Mouse (Mus musculus): ENCODE measurements around the gene Lin7a. TPM values are rescaled to one million over a fixed set of nuclear protein-coding genes. Genes with fewer than 3 reads are reported as not detected.

Lin7a gene
- polyA plus RNA-seq, 1 experiment, result not detected

GRCm38 (mm10) chr10:107236211-107236610 lies 35.3 kb upstream of the Lin7a start:
- no peaks in the 10 kb centered on the region for H3K36me3 ChIP-seq (ENCODE audit: control insufficient read depth, insufficient read depth, low read length)
- no peaks in the 10 kb centered on the region for H3K27me3 ChIP-seq (ENCODE audit: control insufficient read depth, insufficient read depth, low read length)
- H3K27ac ChIP-seq (ENCODE audit: insufficient read depth, low read length), result no peak overlapping the region
- TF ChIP-seq CTCF (IDR thresholded peaks at IDR 0.05; ENCODE audit: extremely low read depth, insufficient read depth, insufficient read length, insufficient replicate concordance), result no peak
- TF ChIP-seq POLR2A (IDR thresholded peaks at IDR 0.05; ENCODE audit: low read depth, low read length), result no peak
- 86% methylated on average over 4 of the region's 4 CpGs for WGBS
- no peak for DNase-seq (ENCODE audit: low read depth in 1 of 2, low spot score in 2 of 2)
- no peaks in the 10 kb centered on the region for H3K4me1 ChIP-seq (ENCODE audit: control insufficient read depth, insufficient read depth, insufficient read length)
- H3K4me3 ChIP-seq (ENCODE audit: extremely low read depth, insufficient read depth, insufficient read length), result no peak overlapping the region

- 74% methylated on average over 2 of the region's 2 CpGs for WGBS
- no peak overlapping the region for H3K27ac ChIP-seq (ENCODE audit: insufficient read depth, low read length)
- DNase-seq (ENCODE audit: low read depth in 1 of 2, low spot score in 2 of 2), result no peak
- H3K4me1 ChIP-seq (ENCODE audit: control insufficient read depth, insufficient read depth, insufficient read length), result no peaks in the 10 kb centered on the region
- no peaks in the 10 kb centered on the region for H3K27me3 ChIP-seq (ENCODE audit: control insufficient read depth, insufficient read depth, low read length)
- H3K36me3 ChIP-seq (ENCODE audit: control insufficient read depth, insufficient read depth, low read length), result no peaks in the 10 kb centered on the region
- TF ChIP-seq POLR2A (IDR thresholded peaks at IDR 0.05; ENCODE audit: low read depth, low read length) (no peak), CTCF (IDR thresholded peaks at IDR 0.05; ENCODE audit: extremely low read depth, insufficient read depth, insufficient read length, insufficient replicate concordance) (no peak)
- H3K4me3 ChIP-seq (ENCODE audit: extremely low read depth, insufficient read depth, insufficient read length), result no peak overlapping the region
Observed at GRCm38 (mm10) chr10:107237076-107237475, 34.4 kb upstream of the Lin7a start.

GRCm38 (mm10) chr10:107237736-107238135 lies 33.8 kb upstream of the Lin7a start:
- DNase-seq (ENCODE audit: low read depth in 1 of 2, low spot score in 2 of 2), result no peak
- TF ChIP-seq POLR2A (IDR thresholded peaks at IDR 0.05; ENCODE audit: low read depth, low read length), result no peak
- TF ChIP-seq CTCF (IDR thresholded peaks at IDR 0.05; ENCODE audit: extremely low read depth, insufficient read depth, insufficient read length, insufficient replicate concordance), result no peak
- 96% methylated on average over 1 of the region's 1 CpGs for WGBS
- Histone ChIP-seq H3K4me3 (ENCODE audit: extremely low read depth, insufficient read depth, insufficient read length) (no peak overlapping the region), H3K27ac (ENCODE audit: insufficient read depth, low read length) (no peak overlapping the region), H3K4me1 (ENCODE audit: control insufficient read depth, insufficient read depth, insufficient read length) (no peaks in the 10 kb centered on the region), H3K36me3 (ENCODE audit: control insufficient read depth, insufficient read depth, low read length) (no peaks in the 10 kb centered on the region), H3K27me3 (ENCODE audit: control insufficient read depth, insufficient read depth, low read length) (no peaks in the 10 kb centered on the region)

GRCm38 (mm10) chr10:107238151-107238860 lies 33.2 kb upstream of the Lin7a start:
- no peak for DNase-seq (ENCODE audit: low read depth in 1 of 2, low spot score in 2 of 2)
- no peaks in the 10 kb centered on the region for H3K4me1 ChIP-seq (ENCODE audit: control insufficient read depth, insufficient read depth, insufficient read length)
- H3K4me3 ChIP-seq (ENCODE audit: extremely low read depth, insufficient read depth, insufficient read length), result no peak overlapping the region
- no peaks in the 10 kb centered on the region for H3K27me3 ChIP-seq (ENCODE audit: control insufficient read depth, insufficient read depth, low read length)
- 75% methylated on average over 2 of the region's 2 CpGs for WGBS
- H3K27ac ChIP-seq (ENCODE audit: insufficient read depth, low read length), result no peak overlapping the region
- TF ChIP-seq CTCF (IDR thresholded peaks at IDR 0.05; ENCODE audit: extremely low read depth, insufficient read depth, insufficient read length, insufficient replicate concordance), result no peak
- TF ChIP-seq POLR2A (IDR thresholded peaks at IDR 0.05; ENCODE audit: low read depth, low read length), result no peak
- H3K36me3 ChIP-seq (ENCODE audit: control insufficient read depth, insufficient read depth, low read length), result no peaks in the 10 kb centered on the region

GRCm38 (mm10) chr10:107238861-107239435 lies 32.5 kb upstream of the Lin7a start:
- WGBS, result 71% methylated on average over 3 of the region's 3 CpGs
- no peak for DNase-seq (ENCODE audit: low read depth in 1 of 2, low spot score in 2 of 2)
- Histone ChIP-seq H3K4me3 (ENCODE audit: extremely low read depth, insufficient read depth, insufficient read length) (no peak overlapping the region), H3K4me1 (ENCODE audit: control insufficient read depth, insufficient read depth, insufficient read length) (no peaks in the 10 kb centered on the region), H3K36me3 (ENCODE audit: control insufficient read depth, insufficient read depth, low read length) (no peaks in the 10 kb centered on the region), H3K27ac (ENCODE audit: insufficient read depth, low read length) (no peak overlapping the region), H3K27me3 (ENCODE audit: control insufficient read depth, insufficient read depth, low read length) (no peaks in the 10 kb centered on the region)
- no peak for TF ChIP-seq CTCF (IDR thresholded peaks at IDR 0.05; ENCODE audit: extremely low read depth, insufficient read depth, insufficient read length, insufficient replicate concordance)
- TF ChIP-seq POLR2A (IDR thresholded peaks at IDR 0.05; ENCODE audit: low read depth, low read length), result no peak

- WGBS, result 74% methylated on average over 2 of the region's 2 CpGs
- no peaks in the 10 kb centered on the region for H3K36me3 ChIP-seq (ENCODE audit: control insufficient read depth, insufficient read depth, low read length)
- no peaks in the 10 kb centered on the region for H3K4me1 ChIP-seq (ENCODE audit: control insufficient read depth, insufficient read depth, insufficient read length)
- no peak overlapping the region for H3K27ac ChIP-seq (ENCODE audit: insufficient read depth, low read length)
- no peaks in the 10 kb centered on the region for H3K27me3 ChIP-seq (ENCODE audit: control insufficient read depth, insufficient read depth, low read length)
- no peak overlapping the region for H3K4me3 ChIP-seq (ENCODE audit: extremely low read depth, insufficient read depth, insufficient read length)
- TF ChIP-seq POLR2A (IDR thresholded peaks at IDR 0.05; ENCODE audit: low read depth, low read length) (no peak), CTCF (IDR thresholded peaks at IDR 0.05; ENCODE audit: extremely low read depth, insufficient read depth, insufficient read length, insufficient replicate concordance) (no peak)
- DNase-seq (ENCODE audit: low read depth in 1 of 2, low spot score in 2 of 2), result no peak
Observed at GRCm38 (mm10) chr10:107239651-107240330, 31.7 kb upstream of the Lin7a start.

Data from spleen, adult 2 months (tissue).